Mouse (Mus musculus) left cerebral cortex, postnatal 10 days (tissue): ENCODE data around the gene Birc7. TPM values are rescaled to one million over a fixed set of nuclear protein-coding genes. Genes with fewer than 3 reads are reported as not detected.

ENCODE experiments used
- DNase-seq, 2 experiments: peaks; one replicate each; pipeline ENCODE4 v3.0.0; 2021 to 2022; ENCODE audit warnings: low spot score in 2 of 2, mixed read lengths in 1 of 2; ENCODE audit errors: extremely low spot score in 1 of 2
- intact Hi-C: fragments of 180-260 bp; cut with DNase I; formaldehyde crosslinking; loops from one replicate; pipeline ENCODE4 v1.15.1; 2025
- microRNA-seq: library from miRNA; unstranded; fragments of <30 nt; microRNA quantifications from one replicate; pipeline ENCODE4 v1.2.0, GENCODE M21; 2022
- total RNA-seq, 2 experiments: library from RNA; stranded (reverse); gene quantifications; 2 replicates each; pipeline ENCODE4 v1.2.3; 2021

Gene Birc7
- total RNA-seq, 2 experiments from 2014 or later = not detected

- intact Hi-C loops = no loop called here
Measured at GRCm38 (mm10) chr2:180959605-180960004, 30.8 kb downstream of the Birc7 start.

DNA sequence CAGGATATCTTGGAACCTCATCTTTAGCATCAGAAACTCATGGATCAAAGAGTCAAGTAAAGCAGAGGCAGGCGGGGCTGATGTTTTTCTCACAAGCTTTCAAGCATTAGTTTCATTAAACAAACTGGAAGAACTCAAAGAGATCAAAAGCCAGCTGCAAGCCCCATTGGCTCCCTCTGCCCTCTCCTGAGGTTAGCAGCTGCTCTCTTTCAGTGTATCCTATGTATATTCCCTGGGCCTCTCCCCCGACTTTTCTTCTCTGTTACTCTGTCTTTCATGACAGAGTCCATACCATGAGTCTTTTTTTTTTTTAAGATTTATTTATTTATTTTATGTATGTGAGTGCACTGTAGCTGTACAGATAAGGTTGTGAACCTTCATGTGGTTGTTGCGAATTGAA, 31.4 kb downstream of the Birc7 start:
- no peak for DNase-seq
- intact Hi-C loops = no loop called here

More at GRCm38 (mm10) chr2:180959605-180960004, 30.8 kb downstream of the Birc7 start:
- no peak for DNase-seq

GRCm38 (mm10) chr2:180962616-180963308, 33.9 kb downstream of the Birc7 start:
- intact Hi-C loops = no loop called here

GRCm38 (mm10) chr2:180963956-180964355, 35.1 kb downstream of the Birc7 start:
- DNase-seq = peak in 1 of 2 experiments; percentile 75
- intact Hi-C loops = loop anchor here (1.0 kb wide), 1 partner anchor 39 kb away; no protein-coding TSS in a partner anchor

More at GRCm38 (mm10) chr2:180962616-180963308, 33.9 kb downstream of the Birc7 start:
- no peak for DNase-seq

GRCm38 (mm10) chr2:180966092-180966882, 37.5 kb downstream of the Birc7 start:
- DNase-seq = no peak
- intact Hi-C loops = no loop called here

DNA sequence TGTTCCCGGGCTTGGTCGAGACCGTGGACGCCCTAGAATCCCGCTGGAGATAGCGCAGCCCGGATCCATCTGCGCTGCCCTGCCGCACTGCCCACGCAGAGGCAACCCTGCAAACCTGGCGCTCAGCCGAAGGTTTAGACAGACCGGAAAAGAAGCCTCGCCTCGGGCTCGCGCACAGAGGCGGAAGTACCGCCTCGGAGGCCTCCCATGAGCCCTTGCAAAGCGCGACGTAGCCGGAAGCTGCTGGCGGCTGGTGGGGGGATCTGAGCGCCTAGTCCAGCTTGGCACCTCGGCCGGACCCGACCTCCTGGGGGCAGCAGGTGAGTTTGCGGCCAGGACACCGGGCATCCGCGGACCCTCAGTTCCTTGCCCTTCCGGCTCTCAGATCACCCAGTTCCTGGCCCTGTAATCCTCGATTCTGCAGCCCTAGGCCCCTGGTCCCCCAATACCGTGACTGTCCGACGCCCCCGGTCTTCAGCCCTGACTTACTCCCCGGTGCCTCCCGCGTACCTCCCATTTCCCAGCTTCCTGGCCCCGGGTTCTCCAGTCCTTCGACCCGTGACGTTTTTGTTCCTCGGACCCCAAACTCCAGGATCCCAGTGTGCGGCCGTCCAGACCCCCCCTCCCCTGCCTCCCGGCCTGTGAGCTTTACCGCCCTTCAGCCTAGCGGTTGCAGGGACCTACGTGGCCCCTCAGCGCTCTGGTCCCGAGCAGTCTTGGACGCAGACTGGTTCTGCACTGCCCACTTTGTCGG, 38.4 kb downstream of the Birc7 start, which contains the start of gene Arfgap1:
Arfgap1 (plus strand) TSS at position 216 of the 754 bp plus-strand sequence.
- peak; percentile 89 to 96 for DNase-seq
- intact Hi-C loops = no loop called here

- intact Hi-C loops = no loop called here
Measured at GRCm38 (mm10) chr2:180981133-180981532, 52.3 kb downstream of the Birc7 start.

More at GRCm38 (mm10) chr2:180981133-180981532, 52.3 kb downstream of the Birc7 start:
- no peak for DNase-seq

Small RNAs within 50 kb of the gene (microRNA-seq; reads per million reads assigned to microRNA genes)
- 2.6 reads per million for gene Mir124a-3

Other genes starting within 250 kb of the Birc7 start
- 10 to 100 TPM; 56.0 to 56.3 TPM for gene Dido1, start 219.0 kb upstream of the Birc7 start, total RNA-seq
- gene Gid8, start 218.9 kb upstream of the Birc7 start, total RNA-seq = 10 to 100 TPM; 62.4 to 66.6 TPM
- gene Slc17a9, start 203.8 kb upstream of the Birc7 start, total RNA-seq = under 1 TPM; 0.28 to 0.77 TPM
- under 1 TPM; 0.30 to 0.45 TPM for gene Bhlhe23, start 152.1 kb upstream of the Birc7 start, total RNA-seq
- gene Ythdf1, start 8.1 kb upstream of the Birc7 start, total RNA-seq = 10 to 100 TPM; 62.7 to 67.6 TPM
- gene Nkain4, start 25.7 kb downstream of the Birc7 start, total RNA-seq = 10 to 100 TPM; 39.3 to 39.9 TPM
- 100 to 1,000 TPM; 127 to 128 TPM for gene Arfgap1, start 38.2 kb downstream of the Birc7 start, total RNA-seq
- under 1 TPM; 0.87 to 0.94 TPM for gene Col20a1, start 57.5 kb downstream of the Birc7 start, total RNA-seq
- 10 to 100 TPM; 40.5 to 44.1 TPM for gene Chrna4, start 114.5 kb downstream of the Birc7 start, total RNA-seq
- gene Kcnq2, start 206.3 kb downstream of the Birc7 start, total RNA-seq = 100 to 1,000 TPM; 178 to 181 TPM
- gene Eef1a2, start 228.0 kb downstream of the Birc7 start, total RNA-seq = 100 to 1,000 TPM; 898 to 906 TPM